Mouse (Mus musculus): Measurements from ENCODE around the gene Gtf2h1. TPM values are rescaled to one million over a fixed set of nuclear protein-coding genes. Genes with fewer than 3 reads are reported as not detected.

The Gtf2h1 gene
- 61.1 TPM for total RNA-seq (2023)

DNA sequence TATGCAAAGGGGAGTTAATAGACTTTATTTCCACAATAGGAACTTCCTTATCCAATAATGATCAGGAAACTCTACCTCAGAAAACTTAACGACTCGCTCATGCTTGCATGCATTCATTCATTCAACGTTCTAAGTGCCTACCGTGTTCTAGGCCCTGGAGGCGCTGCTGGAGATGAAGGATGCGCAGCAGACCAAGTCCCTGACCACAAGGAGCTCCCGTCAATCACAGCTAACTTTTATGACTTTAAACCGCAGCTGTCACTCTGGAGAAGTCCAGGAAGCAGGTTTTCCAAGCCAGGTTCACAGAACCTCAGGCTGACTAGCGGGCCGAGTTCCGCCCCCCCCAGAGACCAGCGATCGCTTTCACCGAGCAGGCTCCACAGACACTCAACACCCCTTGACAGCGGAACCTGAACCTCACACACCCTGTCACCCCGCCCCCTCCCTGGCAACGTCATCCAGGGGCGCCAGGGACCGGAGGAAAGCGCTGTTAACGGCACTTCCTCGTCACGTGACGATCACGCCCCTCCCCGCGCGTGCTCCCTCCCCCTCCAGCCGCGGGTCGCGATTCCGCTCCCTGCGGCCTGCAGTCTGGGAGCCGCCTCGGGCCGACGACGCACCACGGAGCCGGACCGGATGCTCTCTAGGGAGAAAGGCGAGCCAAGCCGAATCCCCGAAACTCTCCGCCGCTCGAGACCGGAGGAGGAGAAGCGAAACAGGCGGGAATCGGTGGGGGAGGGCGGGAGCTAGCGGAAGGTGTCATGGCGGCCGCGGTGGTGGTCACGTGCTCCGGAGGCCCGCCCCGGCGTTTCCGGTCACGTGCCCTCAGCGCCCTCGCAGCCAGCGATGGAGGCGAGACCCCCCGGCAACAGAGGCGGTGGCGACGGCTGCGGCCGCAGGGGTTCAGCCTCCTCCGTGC is at the start of gene Gtf2h1, which contains the start of gene Hps5:
TSS of gene Gtf2h1 (plus strand) at position 817 of the 919 bp plus-strand sequence.
TSS of gene Hps5 (minus strand) at position 778 of the 919 bp plus-strand sequence.

DNA sequence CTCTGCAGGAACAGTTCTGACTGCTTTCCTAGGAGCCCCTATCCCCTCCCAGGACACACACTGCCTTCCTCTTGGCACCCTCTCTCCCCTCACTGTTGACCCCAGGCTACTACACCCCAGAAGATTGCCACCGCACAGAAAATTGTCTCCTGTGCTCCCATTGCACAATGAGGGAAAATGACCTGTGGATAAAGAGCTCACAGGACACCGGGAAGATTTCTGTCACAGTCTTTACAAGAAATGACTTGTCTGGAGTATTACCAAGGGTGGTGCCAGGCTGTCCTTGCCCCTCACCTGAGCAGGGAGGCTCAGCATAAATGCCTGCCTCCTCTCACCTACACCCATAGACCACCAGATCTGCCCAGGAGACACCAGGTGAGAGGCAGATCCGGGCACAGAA is 44.4 kb upstream of the Gtf2h1 start, which contains the start of gene Saa2:
TSS of gene Saa2 (plus strand) at position 301 of the 400 bp plus-strand sequence.

DNA sequence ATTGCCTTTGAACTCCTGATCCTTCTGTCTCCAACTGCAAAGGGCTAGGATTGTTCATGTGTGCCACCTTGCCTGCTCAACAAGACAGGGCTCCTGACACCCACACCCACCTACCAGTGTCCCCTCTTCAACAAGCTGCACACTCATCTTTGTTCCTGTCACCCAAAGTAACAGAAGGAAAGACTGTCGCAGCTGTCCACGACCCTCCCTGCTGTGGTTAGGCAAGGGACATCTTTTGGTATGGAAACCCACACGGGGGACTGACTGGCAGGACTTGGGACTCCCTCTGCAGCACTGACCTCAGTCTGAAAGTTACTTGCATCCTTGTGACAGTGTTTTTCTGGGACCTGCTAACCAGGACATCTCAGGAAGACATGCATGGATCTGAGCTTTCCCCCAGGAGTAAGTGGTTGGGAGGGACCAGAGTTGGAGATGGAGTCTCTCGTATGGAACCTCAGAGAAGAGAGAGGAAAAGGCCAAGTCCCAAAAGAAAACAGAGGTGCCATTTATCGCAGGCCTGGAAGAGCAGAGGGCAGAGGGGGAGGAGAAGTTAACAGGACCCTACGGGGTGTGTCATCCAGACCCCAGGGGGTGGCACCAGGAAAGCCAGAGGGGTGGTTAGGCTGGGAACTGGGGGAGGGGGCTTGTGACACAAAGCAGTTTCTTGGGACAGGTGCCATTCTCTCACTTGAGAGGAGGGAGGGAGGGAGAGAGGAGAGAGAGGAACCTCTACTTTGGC is 45.1 kb downstream of the Gtf2h1 start, which contains the start of gene Ldha:
TSS of gene Ldha (plus strand) at position 689 of the 739 bp plus-strand sequence.

DNA sequence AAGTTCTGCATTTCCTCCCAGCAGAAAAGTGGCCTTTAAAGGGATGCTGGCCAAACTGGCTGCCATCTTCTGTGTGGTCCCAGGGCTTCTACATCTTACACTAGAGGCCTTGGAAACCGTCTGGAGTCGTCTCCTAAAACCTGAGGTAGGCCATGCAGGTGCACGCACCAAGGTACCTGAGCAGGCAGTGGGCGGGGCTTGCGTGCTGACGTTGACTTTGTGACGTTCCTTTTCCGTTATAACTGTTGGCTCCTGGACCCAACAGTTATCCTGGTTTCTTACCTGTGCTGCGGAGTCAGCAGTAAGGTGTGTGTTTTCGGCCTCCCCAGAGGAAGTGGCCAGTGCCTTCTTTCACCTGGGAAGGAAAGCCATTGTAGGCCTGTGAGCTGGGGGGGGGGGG is 65.1 kb downstream of the Gtf2h1 start, which contains the start of gene Ldhc:
TSS of gene Ldhc (plus strand) at position 208 of the 400 bp plus-strand sequence.

Other genes starting within 250 kb of the Gtf2h1 start
- gene Sergef, start 156.3 kb upstream of the Gtf2h1 start, total RNA-seq (2023): 22.1 TPM
- gene Tph1, start 123.6 kb upstream of the Gtf2h1 start, total RNA-seq (2023): not detected
- gene Saal1, start 85.4 kb upstream of the Gtf2h1 start, total RNA-seq (2023): 12.7 TPM
- gene Saa3, start 80.4 kb upstream of the Gtf2h1 start, total RNA-seq (2023): not detected
- not detected for gene Saa4, start 63.5 kb upstream of the Gtf2h1 start, total RNA-seq (2023)
- gene Saa1, start 53.1 kb upstream of the Gtf2h1 start, total RNA-seq (2023): not detected
- not detected for gene Saa2, start 44.3 kb upstream of the Gtf2h1 start, total RNA-seq (2023)
- gene Hps5, start within 50 bp of the Gtf2h1 start, total RNA-seq (2023): 41.2 TPM
- 259 TPM for gene Ldha, start 45.4 kb downstream of the Gtf2h1 start, total RNA-seq (2023)
- gene Ldhc, start 65.1 kb downstream of the Gtf2h1 start, total RNA-seq (2023): not detected
- gene Tsg101, start 123.9 kb downstream of the Gtf2h1 start, total RNA-seq (2023): 67.9 TPM
- gene Uevld, start 162.4 kb downstream of the Gtf2h1 start, total RNA-seq (2023): 7.9 TPM
- not detected for gene Gm9999, start 187.5 kb downstream of the Gtf2h1 start, total RNA-seq (2023)
- 74.3 TPM for gene Spty2d1, start 212.3 kb downstream of the Gtf2h1 start, total RNA-seq (2023)

Data from CD4-positive naive resting alpha-beta T cell, adult 76 days (primary cell).